Mouse (Mus musculus) spleen, adult 2 months (tissue): Measurements from ENCODE around the gene AL732309.1.

Experiments
- CTCF ChIP-seq: fragments of 200-500 bp; IDR thresholded peaks from 2 replicates; pipeline ENCODE4 v1.5.1; 2011; ENCODE audit warnings: mild to moderate bottlenecking, inconsistent platforms; ENCODE audit not compliant: insufficient read depth, insufficient read length, insufficient replicate concordance; ENCODE audit errors: extremely low read depth
- POLR2A ChIP-seq: fragments of 200-500 bp; IDR thresholded peaks from 2 replicates; pipeline ENCODE4 v1.6.1; 2011; ENCODE audit warnings: low read depth, low read length, inconsistent platforms

DNA sequence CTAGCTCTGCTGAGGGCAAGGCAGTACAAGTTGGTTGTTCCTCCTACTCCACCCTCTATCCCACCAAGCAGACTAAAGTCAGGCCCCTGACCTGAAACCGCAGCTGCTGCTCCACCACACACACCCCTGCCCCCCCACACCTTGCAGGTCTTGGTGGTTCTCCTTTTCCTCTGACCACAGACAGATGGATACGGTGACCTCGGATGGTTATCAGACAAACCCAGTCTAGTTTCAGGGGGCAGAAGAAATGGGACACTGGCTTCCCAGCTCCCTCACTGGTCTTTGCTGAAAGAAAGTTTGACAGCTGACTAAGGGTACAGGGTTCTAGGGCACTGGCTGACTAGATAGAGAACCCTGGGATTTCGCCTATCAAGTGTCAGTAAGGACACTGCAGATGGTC is 13.2 kb downstream of the AL732309.1 start:
- TF ChIP-seq CTCF (no peak), POLR2A (no peak)
